Mouse (Mus musculus) cortical plate, adult 2 months (tissue): ENCODE results near the gene Tmem186.

ENCODE experiments used
- CTCF ChIP-seq: fragments of 200-500 bp; IDR thresholded peaks from 2 replicates; pipeline ENCODE4 v1.5.1; 2011; ENCODE audit warnings: mild to moderate bottlenecking, control low read depth, low read length; ENCODE audit not compliant: insufficient read depth; ENCODE audit errors: extremely low read depth
- POLR2A ChIP-seq: fragments of 200-500 bp; IDR thresholded peaks from 2 replicates; pipeline ENCODE4 v1.6.1; 2011; ENCODE audit warnings: mild to moderate bottlenecking, low read length, control low read depth; ENCODE audit not compliant: insufficient read depth; ENCODE audit errors: extremely low read depth

GRCm38 (mm10) chr16:8585056-8585455, 52.5 kb downstream of the Tmem186 start:
- TF ChIP-seq POLR2A, result no peak
- no peak for TF ChIP-seq CTCF
